Mouse (Mus musculus) lung, embryonic 14.5 days (tissue): ENCODE measurements around the gene Psmb9. TPM values are rescaled to one million over a fixed set of nuclear protein-coding genes. Genes with fewer than 3 reads are reported as not detected.
A peak's percentile ranks its signal among the peaks of the same experiment; 100 is the strongest.

Experiments
- ATAC-seq: fragments of 200-750 bp; cut with Nextera tagmentation; 2 replicates; pipeline ENCODE4 v1.8.0; 2017; ENCODE audit warnings: mild to moderate bottlenecking, moderate TSS enrichment, moderate library complexity; ENCODE audit not compliant: insufficient read depth
- DNase-seq: peaks from one replicate; pipeline ENCODE4 v3.0.0-alpha.2; 2015
- H3K27ac ChIP-seq: fragments of 300-500 bp; sonication (generic); 2 replicates; pipeline ENCODE4 v1.5.1; 2014; ENCODE audit warnings: low read depth, mild to moderate bottlenecking, moderate library complexity
- H3K27me3 ChIP-seq: fragments of 300-500 bp; sonication (generic); 2 replicates; pipeline ENCODE4 v1.6.1; 2014; ENCODE audit warnings: low read length, control low read depth; ENCODE audit not compliant: insufficient read depth
- H3K36me3 ChIP-seq: fragments of 300-500 bp; sonication (generic); 2 replicates; pipeline ENCODE4 v1.6.1; 2014; ENCODE audit warnings: control low read depth; ENCODE audit not compliant: insufficient read depth
- H3K4me1 ChIP-seq: fragments of 300-500 bp; sonication (generic); 2 replicates; pipeline ENCODE4 v1.6.1; 2014; ENCODE audit warnings: antibody characterized with exemption, control low read depth; ENCODE audit not compliant: insufficient read depth
- H3K4me2 ChIP-seq: fragments of 300-500 bp; sonication (generic); 2 replicates; pipeline ENCODE4 v1.6.1; 2014; ENCODE audit warnings: mild to moderate bottlenecking
- H3K4me3 ChIP-seq: fragments of 300-500 bp; sonication (generic); 2 replicates; pipeline ENCODE4 v1.5.1; 2014; ENCODE audit warnings: low read depth, low read length
- H3K9ac ChIP-seq: fragments of 300-500 bp; sonication (generic); 2 replicates; pipeline ENCODE4 v1.6.1; 2014
- H3K9me3 ChIP-seq: fragments of 300-500 bp; sonication (generic); 2 replicates; pipeline ENCODE4 v1.6.1; 2016; ENCODE audit warnings: low read depth, low read length, control low read depth
- CTCF ChIP-seq: IDR thresholded peaks from 2 replicates; pipeline ENCODE4 v1.5.1; 2016; ENCODE audit warnings: antibody characterized with exemption, low read depth
- WGBS: fragments of 180-500 bp; shearing (Covaris S2); extraction: QIAGEN DNeasy Blood & Tissue Kit; methylation state at CpG from one replicate; pipeline ENCODE4 v1.1.7; 2014; 5-methylcytosine and 5-hydroxymethylcytosine counted together
- polyA plus RNA-seq: library from polyadenylated mRNA; unstranded; fragments of >200 nt; fragmentation: Nextera tagmentation; extraction: Ambion mirVana; gene quantifications from 2 replicates; pipeline ENCODE4 v1.2.1, GENCODE M21; 2014

Psmb9 gene
- polyA plus RNA-seq, 1 experiment from 2014 or later = 3.4 TPM

- Histone ChIP-seq H3K4me2 (no peak overlapping the region), H3K9ac (no peak overlapping the region), H3K36me3 (no peaks in the 10 kb centered on the region), H3K27me3 (peaks cover 73% of the 10 kb centered on the region), H3K27ac (no peak overlapping the region), H3K4me3 (no peak overlapping the region), H3K9me3 (no peaks in the 10 kb centered on the region), H3K4me1 (no peaks in the 10 kb centered on the region)
- 31% methylated on average over 12 of the region's 12 CpGs for WGBS
- ATAC-seq (no peak), DNase-seq (no peak)
- TF ChIP-seq CTCF = no peak
Observed at GRCm38 (mm10) chr17:34196491-34196890, 8.9 kb upstream of the Psmb9 start.

GRCm38 (mm10) chr17:34194723-34195122, 7.2 kb upstream of the Psmb9 start:
- 77% methylated on average over 4 of the region's 4 CpGs for WGBS
- no peak for DNase-seq
- Histone ChIP-seq H3K4me1 (no peaks in the 10 kb centered on the region), H3K9me3 (no peaks in the 10 kb centered on the region), H3K4me2 (no peak overlapping the region), H3K4me3 (no peak overlapping the region), H3K9ac (no peak overlapping the region), H3K27ac (no peak overlapping the region), H3K27me3 (peaks cover 73% of the 10 kb centered on the region), H3K36me3 (no peaks in the 10 kb centered on the region)
- TF ChIP-seq CTCF = no peak
- no peak for ATAC-seq

GRCm38 (mm10) chr17:34193468-34193867, 5.9 kb upstream of the Psmb9 start:
- DNase-seq (no peak), ATAC-seq (no peak)
- Histone ChIP-seq H3K36me3 (no peaks in the 10 kb centered on the region), H3K9ac (no peak overlapping the region), H3K4me1 (no peaks in the 10 kb centered on the region), H3K9me3 (no peaks in the 10 kb centered on the region), H3K4me3 (no peak overlapping the region), H3K27me3 (peaks cover 64% of the 10 kb centered on the region), H3K4me2 (no peak overlapping the region), H3K27ac (no peak overlapping the region)
- WGBS = 49% methylated on average over 8 of the region's 8 CpGs
- TF ChIP-seq CTCF = no peak

GRCm38 (mm10) chr17:34192852-34193251, 5.3 kb upstream of the Psmb9 start:
- Histone ChIP-seq H3K4me3 (no peak overlapping the region), H3K4me1 (0 out of 2 replicates have a peak, but pooled peaks cover 4% of the 10 kb centered on the region), H3K9me3 (no peaks in the 10 kb centered on the region), H3K36me3 (no peaks in the 10 kb centered on the region), H3K27me3 (peaks cover 63% of the 10 kb centered on the region), H3K9ac (no peak overlapping the region), H3K4me2 (no peak overlapping the region), H3K27ac (no peak overlapping the region)
- 14% methylated on average over 16 of the region's 16 CpGs for WGBS
- no peak; the same call in 1 of the 2 replicates for ATAC-seq
- no peak for TF ChIP-seq CTCF
- peak; percentile 23 for DNase-seq

GRCm38 (mm10) chr17:34188986-34189385, 1.4 kb upstream of the Psmb9 start:
- H3K27ac ChIP-seq = no peak overlapping the region
- no peak overlapping the region for H3K9ac ChIP-seq
- H3K4me1 ChIP-seq = 0 out of 2 replicates have a peak, but pooled peaks cover 5% of the 10 kb centered on the region
- no peak overlapping the region for H3K4me2 ChIP-seq
- no peaks in the 10 kb centered on the region for H3K36me3 ChIP-seq
- H3K4me3 ChIP-seq = no peak overlapping the region
- ATAC-seq (no peak), DNase-seq (no peak)
- WGBS = 53% methylated on average over 6 of the region's 6 CpGs
- TF ChIP-seq CTCF = no peak
- H3K9me3 ChIP-seq = no peaks in the 10 kb centered on the region
- H3K27me3 ChIP-seq = peaks cover 48% of the 10 kb centered on the region

- H3K4me3 ChIP-seq = peak overlapping the region; percentile 55
- no peaks in the 10 kb centered on the region for H3K36me3 ChIP-seq
- peak overlapping the region; percentile 65 for H3K9ac ChIP-seq
- ATAC-seq (no peak), DNase-seq (peak; percentile 31)
- H3K4me2 ChIP-seq = peak overlapping the region; percentile 92
- 0 out of 2 replicates have a peak, but pooled peaks cover 5% of the 10 kb centered on the region for H3K4me1 ChIP-seq
- no peak for TF ChIP-seq CTCF
- 3% methylated on average over 20 of the region's 20 CpGs for WGBS
- H3K27ac ChIP-seq = peak overlapping the region; percentile 61; the same call in 1 of the 2 replicates
- peaks cover 39% of the 10 kb centered on the region for H3K27me3 ChIP-seq
- no peaks in the 10 kb centered on the region for H3K9me3 ChIP-seq
Observed at GRCm38 (mm10) chr17:34188010-34188409, 446 bp upstream of the Psmb9 start.

GRCm38 (mm10) chr17:34186885-34187260, 691 bp downstream of the Psmb9 start:
- H3K9ac ChIP-seq = peak overlapping the region; percentile 65
- H3K27ac ChIP-seq = no peak overlapping the region
- peak overlapping the region; percentile 55 for H3K4me3 ChIP-seq
- 0 out of 2 replicates have a peak, but pooled peaks cover 5% of the 10 kb centered on the region for H3K4me1 ChIP-seq
- H3K4me2 ChIP-seq = peak overlapping the region; percentile 92
- no peak for TF ChIP-seq CTCF
- peaks cover 32% of the 10 kb centered on the region for H3K27me3 ChIP-seq
- DNase-seq (peak; percentile 35), ATAC-seq (no peak; the same call in 1 of the 2 replicates)
- no peaks in the 10 kb centered on the region for H3K36me3 ChIP-seq
- H3K9me3 ChIP-seq = no peaks in the 10 kb centered on the region
- 3% methylated on average over 14 of the region's 14 CpGs for WGBS
